Mouse (Mus musculus) testis, adult 2 months (tissue): ENCODE measurements at regions not wholly inside any gene's neighbourhood (a gene's known extent, or its start where the extent isn't known, plus 50 kb on each side); places are given as distances from the start of the nearest gene placed in this dataset.

ENCODE experiments used
- H3K27ac ChIP-seq: fragments of 200-500 bp; 2 replicates; pipeline ENCODE4 v1.5.1; 2012; ENCODE audit warnings: low read depth, low read length; ENCODE audit not compliant: control insufficient read depth, insufficient read depth
- H3K27me3 ChIP-seq: fragments of 200-500 bp; 2 replicates; pipeline ENCODE4 v1.6.1; 2012; ENCODE audit warnings: mild to moderate bottlenecking, low read length, moderate library complexity; ENCODE audit not compliant: control insufficient read depth, insufficient read depth
- H3K36me3 ChIP-seq: fragments of 200-500 bp; 2 replicates; pipeline ENCODE4 v1.6.1; 2012; ENCODE audit warnings: mild to moderate bottlenecking, low read length; ENCODE audit not compliant: control insufficient read depth, insufficient read depth
- H3K4me1 ChIP-seq: fragments of 200-500 bp; 2 replicates; pipeline ENCODE4 v1.6.1; 2012; ENCODE audit warnings: low read length; ENCODE audit not compliant: control insufficient read depth, insufficient read depth
- H3K4me3 ChIP-seq: fragments of 200-500 bp; 2 replicates; pipeline ENCODE4 v1.5.1; 2012; ENCODE audit warnings: low read depth, mild to moderate bottlenecking, low read length, moderate library complexity, mixed read lengths; ENCODE audit not compliant: control insufficient read depth
- CTCF ChIP-seq: fragments of 200-500 bp; IDR thresholded peaks from 2 replicates; pipeline ENCODE4 v1.5.1; 2012; ENCODE audit warnings: low read depth, mild to moderate bottlenecking, inconsistent platforms, low read length, moderate library complexity; ENCODE audit not compliant: control insufficient read depth, insufficient read depth, insufficient replicate concordance
- POLR2A ChIP-seq: fragments of 200-500 bp; IDR thresholded peaks from 2 replicates; pipeline ENCODE4 v1.6.1; 2012; ENCODE audit warnings: low read depth, mild to moderate bottlenecking, inconsistent platforms, low read length, moderate library complexity; ENCODE audit not compliant: control insufficient read depth

- no peak for TF ChIP-seq POLR2A
- TF ChIP-seq CTCF, result no peak
- Histone ChIP-seq H3K27ac (no peak overlapping the region), H3K4me1 (no peaks in the 10 kb centered on the region; the same call in 1 of the 2 replicates), H3K36me3 (no peaks in the 10 kb centered on the region), H3K27me3 (no peaks in the 10 kb centered on the region), H3K4me3 (no peak overlapping the region)
Measured at GRCm38 (mm10) chr10:111574812-111575211, 68.7 kb downstream of the Phlda1 start.

DNA sequence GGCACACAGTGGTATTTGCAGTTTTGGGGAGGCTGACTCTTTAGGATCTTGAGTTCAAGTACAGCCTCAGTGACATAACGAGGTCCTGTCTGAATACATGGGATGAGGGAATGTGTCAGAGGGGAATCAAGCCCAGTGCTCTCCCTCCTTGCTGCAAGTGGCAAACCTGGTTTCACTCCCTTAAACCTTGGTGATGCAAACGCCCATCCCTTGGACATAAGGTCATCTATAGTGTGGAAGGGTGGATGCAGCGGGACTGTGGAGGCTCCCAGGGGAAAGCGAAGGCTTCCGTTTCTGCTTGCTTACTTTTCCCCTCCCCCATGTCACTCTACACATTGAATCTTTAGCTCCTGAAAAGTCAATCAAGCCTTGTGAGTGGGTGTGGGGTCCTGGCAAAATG is 69.2 kb downstream of the Phlda1 start:
- no peaks in the 10 kb centered on the region for H3K36me3 ChIP-seq
- no peaks in the 10 kb centered on the region for H3K27me3 ChIP-seq
- TF ChIP-seq CTCF, result no peak
- no peak for TF ChIP-seq POLR2A
- H3K4me3 ChIP-seq, result no peak overlapping the region
- H3K27ac ChIP-seq, result no peak overlapping the region
- no peaks in the 10 kb centered on the region; the same call in 1 of the 2 replicates for H3K4me1 ChIP-seq

DNA sequence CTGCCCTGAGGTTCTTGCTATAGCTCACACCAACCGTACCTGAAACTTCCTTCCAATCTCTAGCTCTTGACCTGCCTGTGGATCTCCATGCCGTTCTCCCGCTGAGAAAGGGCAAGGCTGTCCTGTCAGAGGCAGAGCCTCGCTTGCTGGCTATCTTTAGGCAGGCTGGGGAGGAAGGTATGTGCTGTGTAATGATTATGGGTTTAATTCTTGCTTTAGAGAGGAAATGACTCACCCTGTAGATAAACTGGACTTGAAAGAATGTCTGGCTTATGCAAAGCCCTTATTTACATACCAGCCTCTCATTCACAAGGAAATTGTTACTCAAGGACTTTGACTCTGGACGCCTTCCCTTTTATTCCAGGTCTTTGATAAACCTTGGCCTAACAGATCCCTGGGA is 69.8 kb downstream of the Phlda1 start:
- Histone ChIP-seq H3K27ac (no peak overlapping the region), H3K4me1 (peaks cover 2% of the 10 kb centered on the region; the same call in 1 of the 2 replicates), H3K36me3 (no peaks in the 10 kb centered on the region), H3K4me3 (no peak overlapping the region), H3K27me3 (no peaks in the 10 kb centered on the region)
- no peak for TF ChIP-seq CTCF
- no peak for TF ChIP-seq POLR2A

DNA sequence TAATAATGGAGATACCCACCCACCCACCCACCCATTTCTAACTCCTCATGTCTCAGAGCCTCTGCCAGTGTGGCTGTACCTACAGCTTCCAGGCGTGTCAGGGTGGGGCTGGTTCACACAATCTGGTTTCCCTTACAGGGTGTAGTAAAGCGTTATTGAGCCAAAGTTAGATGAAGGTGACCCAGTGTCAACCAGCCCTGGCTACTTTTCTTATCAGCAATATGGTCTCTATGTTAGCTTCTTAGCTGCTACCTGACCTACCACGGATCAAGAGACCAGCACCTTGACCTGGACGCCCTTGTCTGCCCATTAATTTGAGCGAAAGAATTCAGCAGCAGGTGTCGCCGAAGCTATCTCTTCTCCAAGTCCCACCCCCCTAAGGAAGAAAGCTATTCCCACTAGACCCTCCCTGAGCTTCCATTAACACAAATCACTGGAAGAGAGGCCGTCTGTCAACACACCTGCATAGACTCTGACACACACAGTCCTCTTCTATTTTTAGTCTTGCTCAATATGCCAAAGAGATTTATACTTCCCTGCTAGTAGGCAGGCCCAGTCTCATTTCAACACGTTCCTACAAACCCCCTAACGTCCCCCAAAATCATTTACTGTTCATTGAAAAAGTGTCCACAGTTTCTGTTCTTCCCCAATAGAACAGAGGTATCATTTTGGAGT is 70.4 kb downstream of the Phlda1 start:
- Histone ChIP-seq H3K36me3 (no peaks in the 10 kb centered on the region), H3K27me3 (no peaks in the 10 kb centered on the region), H3K4me3 (no peak overlapping the region), H3K4me1 (peaks cover 5% of the 10 kb centered on the region; the same call in 1 of the 2 replicates), H3K27ac (no peak overlapping the region)
- TF ChIP-seq POLR2A (no peak), CTCF (no peak)

DNA sequence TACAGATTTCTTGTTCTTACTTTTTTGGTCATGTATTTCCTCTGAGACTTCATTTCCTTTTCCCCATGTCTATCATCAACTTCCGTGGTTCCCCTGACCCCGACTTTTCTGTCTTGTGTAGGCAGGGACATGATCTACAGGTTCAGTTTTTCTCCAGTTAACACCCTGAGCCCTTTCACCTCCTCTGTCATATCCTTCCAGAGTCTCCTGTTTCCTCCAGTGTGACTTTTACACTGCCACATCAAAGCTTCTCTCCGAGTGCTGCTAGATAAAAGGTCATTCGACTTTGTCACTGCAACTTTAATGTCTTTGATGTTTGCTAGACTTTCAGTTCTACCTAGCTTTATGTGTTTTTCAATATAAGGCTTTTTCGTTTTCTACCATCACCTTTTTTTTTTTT is 72.5 kb downstream of the Phlda1 start:
- no peak overlapping the region for H3K27ac ChIP-seq
- H3K36me3 ChIP-seq, result no peaks in the 10 kb centered on the region
- no peak overlapping the region for H3K4me3 ChIP-seq
- TF ChIP-seq CTCF (no peak), POLR2A (no peak)
- H3K4me1 ChIP-seq, result peaks cover 5% of the 10 kb centered on the region; the same call in 1 of the 2 replicates
- H3K27me3 ChIP-seq, result no peaks in the 10 kb centered on the region

- no peaks in the 10 kb centered on the region for H3K36me3 ChIP-seq
- H3K4me1 ChIP-seq, result peaks cover 7% of the 10 kb centered on the region; the same call in 1 of the 2 replicates
- peak overlapping the region; percentile 15; the same call in 1 of the 2 replicates for H3K4me3 ChIP-seq
- no peak overlapping the region for H3K27ac ChIP-seq
- no peaks in the 10 kb centered on the region for H3K27me3 ChIP-seq
- TF ChIP-seq CTCF, result no peak
- no peak for TF ChIP-seq POLR2A
Measured at GRCm38 (mm10) chr10:111579481-111579880, 73.4 kb downstream of the Phlda1 start.

- peak overlapping the region; percentile 38 for H3K4me3 ChIP-seq
- no peak overlapping the region for H3K27ac ChIP-seq
- H3K27me3 ChIP-seq, result no peaks in the 10 kb centered on the region
- H3K4me1 ChIP-seq, result peaks cover 7% of the 10 kb centered on the region; the same call in 1 of the 2 replicates
- no peaks in the 10 kb centered on the region for H3K36me3 ChIP-seq
- TF ChIP-seq POLR2A, result no peak
- TF ChIP-seq CTCF, result no peak
Measured at GRCm38 (mm10) chr10:111580401-111581100, 74.5 kb downstream of the Phlda1 start.
